Mouse (Mus musculus) spleen, postnatal 14 days (tissue): ENCODE measurements around the gene Ctdspl.

Experiments used
- DNase-seq, 2 experiments: peaks; one replicate each; pipeline ENCODE4 v3.0.0; 2021 to 2022; ENCODE audit warnings: low spot score in 2 of 2

The Ctdspl gene

DNA sequence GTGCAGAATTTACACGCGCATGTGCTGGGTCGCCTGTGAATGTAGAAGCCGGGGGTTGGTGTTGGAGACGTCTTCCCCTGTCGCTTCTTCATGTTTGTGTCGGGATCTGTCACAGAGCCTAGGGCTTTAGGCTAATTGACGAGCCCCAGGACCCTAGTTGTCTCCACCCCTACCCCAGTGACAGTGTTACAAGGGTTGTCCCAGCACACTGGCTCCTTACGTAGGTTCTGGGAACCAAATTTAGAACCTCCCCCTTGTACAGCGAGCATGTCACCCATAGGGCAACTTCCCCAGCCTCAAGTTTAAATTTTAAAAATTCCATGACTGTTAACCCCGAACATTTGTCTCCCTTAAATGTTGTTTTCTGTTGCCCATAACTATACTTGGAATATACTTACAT is 60.0 kb downstream of the Ctdspl start:
- DNase-seq: no peak

DNA sequence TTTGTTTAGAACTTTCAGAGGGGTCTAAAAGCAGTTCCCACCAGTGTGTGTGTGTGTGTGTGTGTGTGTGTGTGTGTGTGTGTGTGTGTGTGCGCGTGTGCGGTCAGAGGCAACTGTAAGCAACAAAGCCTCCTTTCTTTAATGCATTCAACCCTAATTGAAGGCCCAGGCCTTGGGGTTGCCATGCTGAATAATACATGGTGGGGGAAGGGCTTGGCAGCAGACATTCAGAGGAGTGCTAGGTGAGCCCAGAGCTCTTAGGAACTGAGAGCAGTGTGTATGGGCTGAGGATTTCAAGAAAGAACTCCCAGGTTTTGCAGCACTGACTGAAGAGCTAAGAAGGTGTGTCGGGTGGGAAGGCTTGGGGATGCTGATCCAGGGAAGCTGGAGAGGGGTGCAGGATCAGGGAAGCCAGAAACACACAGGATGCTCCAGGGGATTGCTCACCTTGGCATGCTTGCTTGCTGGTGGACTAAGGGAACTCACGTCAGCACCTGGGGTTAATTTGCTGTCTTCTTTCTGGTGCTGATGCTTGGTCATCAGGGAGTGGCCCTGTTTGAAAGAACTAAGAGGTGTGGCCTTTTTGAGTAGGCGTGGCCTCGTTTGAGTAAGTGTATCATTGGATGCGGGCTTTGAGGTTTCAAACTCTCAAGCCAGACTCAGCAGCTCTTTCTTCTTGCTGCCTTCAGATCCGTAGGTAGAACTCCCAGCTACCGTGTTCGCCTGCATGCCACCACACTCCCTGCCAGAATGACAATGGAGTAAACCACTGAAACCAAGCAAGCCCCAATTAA is 62.7 kb downstream of the Ctdspl start:
- no peak for DNase-seq

DNA sequence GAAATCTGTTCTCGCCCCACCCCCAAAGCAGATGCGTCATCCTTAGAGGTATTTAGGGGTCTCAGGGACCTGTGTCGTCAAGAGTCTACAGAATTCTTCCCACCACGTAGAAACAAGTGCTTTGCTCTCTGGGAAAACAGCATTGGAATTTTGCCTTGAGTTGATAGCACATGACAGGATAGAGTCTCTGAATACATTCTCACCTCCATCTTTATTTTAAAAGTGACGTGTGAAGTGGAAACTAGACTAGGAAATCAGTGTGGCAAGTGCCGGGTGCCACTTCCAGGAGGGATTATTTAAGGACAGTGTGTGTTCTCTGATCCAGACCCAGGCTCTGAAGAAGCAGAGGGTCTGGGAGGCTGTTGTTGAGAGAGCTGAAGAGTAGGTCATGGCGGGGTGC is 64.2 kb downstream of the Ctdspl start:
- DNase-seq: no peak

DNA sequence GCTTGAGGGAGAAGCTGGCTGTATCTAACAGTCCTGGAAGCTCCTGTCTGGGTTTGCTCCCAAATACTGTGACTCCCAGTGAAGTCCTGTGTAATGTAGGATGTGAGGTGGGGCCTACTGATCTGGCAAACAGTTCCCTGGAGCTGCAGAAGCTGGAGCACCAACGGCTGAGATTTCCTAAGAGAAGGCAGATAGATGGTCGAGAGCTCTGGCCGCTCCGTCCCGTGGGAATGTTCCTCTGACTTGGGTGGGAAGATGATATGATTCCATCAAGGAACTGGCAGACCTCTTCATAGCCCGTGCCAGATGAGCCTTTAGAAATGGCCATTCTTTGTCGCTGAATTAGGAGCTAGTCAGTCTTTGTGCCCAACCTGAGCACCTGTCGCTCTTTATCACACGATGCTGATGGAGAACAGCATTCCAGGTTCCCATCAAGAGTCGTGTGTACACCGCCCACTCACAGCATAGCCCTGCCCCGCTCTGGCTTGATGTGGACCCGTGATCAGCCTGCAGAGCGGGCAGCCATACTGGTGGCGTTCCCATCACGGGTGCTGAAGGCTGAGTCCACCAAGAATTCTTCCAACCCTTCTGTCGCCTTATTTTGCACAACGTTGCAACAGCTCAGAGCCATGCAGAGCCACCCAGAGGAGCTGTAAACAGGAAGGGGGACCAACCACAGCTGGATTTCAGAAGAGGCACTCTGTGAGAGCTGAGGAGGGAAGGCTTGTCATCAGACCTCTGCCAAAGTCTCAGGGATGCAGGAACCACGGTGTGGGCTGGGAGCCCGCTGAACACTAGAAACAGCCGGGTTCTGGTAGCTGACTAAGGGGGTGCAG is 65.7 kb downstream of the Ctdspl start:
- no peak for DNase-seq

DNA sequence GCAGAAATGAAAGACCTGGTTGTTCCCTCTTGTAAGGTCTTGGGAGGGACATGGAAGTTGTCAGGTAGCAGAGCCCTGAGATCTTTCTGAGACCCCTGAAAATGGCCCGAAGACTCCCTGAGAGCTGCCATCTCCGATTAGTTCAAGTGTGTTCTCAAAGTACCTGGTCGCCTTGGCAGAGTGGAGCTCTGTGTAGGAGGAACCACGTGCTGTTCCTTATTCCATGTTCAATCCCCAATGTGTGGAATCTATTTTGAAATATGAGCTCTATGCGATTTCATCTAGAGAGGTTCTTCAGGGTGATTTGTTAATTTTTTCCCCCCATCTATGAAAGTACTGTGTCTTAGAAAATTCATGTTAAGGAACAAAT is 66.3 kb downstream of the Ctdspl start:
- DNase-seq: no peak

DNA sequence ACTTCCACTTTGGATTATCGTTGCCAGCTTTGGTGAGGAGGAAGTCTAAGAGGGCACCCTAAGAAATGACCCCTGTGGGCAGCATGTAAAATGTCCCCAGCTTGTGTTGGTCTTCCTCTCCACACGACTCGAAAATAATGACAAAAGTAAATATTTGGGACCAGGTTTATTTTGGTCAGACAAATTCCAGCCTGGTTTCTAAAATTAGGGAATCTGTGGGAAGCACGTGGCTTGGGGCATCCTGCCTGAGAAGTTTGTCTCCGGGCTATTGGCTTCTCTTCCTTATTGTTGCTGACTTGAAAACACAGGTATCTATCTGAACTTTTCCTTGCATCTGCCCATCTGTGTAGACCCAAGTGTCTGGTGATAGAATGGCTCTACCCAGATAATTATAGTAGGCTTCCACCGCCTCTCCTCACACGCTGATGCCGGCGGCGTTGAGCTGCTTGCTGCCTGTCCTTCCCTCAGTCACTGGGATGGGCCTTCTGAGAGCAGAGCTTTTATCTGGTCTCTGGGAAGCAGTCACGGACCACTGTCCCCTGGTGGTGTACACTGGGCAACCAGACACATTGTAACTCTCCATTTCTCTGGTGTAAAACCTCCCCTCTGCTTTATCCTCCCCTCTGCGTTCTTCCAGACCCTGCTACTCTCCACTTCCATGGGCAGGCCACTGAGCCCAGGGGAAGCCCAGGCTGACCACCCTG is 68.4 kb downstream of the Ctdspl start:
- DNase-seq: no peak

DNA sequence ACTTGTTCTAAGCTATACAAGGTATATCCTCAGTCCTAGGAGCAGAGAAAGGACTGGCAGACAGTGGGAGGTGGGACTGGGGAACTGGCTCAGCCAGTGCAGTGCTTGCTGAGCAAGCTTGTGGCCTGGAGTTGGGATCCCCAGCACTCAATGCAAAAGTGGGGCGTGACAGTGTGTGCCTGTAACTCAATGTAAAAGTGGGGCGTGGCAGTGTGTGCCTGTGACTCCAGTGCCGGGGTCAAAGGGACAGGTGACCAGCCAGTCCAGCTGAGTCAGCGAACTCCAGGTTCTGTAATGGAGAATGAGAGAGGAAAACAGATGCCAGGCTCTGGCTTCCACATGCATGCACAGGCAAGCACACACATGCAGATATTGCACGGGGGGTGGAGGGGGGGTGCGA is 69.3 kb downstream of the Ctdspl start:
- no peak for DNase-seq

DNA sequence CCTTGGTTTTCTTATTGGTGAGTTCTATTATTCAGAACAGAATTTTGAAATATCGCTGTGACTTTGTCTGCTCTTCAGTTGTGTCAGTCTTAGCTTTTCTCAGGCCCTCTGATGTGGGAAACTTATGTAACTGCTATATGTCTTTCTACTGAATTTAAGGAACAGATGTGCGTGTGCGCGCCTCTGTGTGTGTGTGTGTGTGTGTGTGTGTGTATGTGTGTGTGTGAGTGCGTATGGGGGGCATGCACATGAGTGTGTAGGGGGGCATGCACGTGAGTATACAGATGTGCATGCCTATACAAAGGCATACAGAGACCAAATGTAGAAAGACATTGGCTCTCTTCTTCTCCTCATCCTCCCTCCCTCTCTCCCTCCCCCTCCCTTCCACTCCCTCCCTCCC is 71.0 kb downstream of the Ctdspl start:
- DNase-seq: no peak

DNA sequence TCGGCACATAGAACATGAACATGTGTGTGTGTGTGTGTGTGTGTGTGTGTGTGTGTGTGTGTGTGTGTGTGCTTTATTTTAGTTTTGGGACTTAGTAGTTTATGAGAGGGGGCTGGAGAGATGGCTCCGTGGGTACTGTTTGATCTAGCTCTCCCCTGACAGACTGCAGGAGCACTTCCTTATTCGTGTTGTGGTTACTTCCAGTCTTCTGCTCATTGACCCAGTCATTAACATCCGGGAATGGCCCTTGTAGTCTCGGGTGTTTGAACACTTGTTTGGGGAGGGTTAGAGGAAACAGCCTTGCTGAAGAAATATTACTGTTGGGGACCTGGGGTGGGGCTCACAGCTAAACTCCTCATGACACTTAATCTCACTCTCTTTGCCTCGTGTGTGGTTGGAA is 73.9 kb downstream of the Ctdspl start:
- DNase-seq: no peak

DNA sequence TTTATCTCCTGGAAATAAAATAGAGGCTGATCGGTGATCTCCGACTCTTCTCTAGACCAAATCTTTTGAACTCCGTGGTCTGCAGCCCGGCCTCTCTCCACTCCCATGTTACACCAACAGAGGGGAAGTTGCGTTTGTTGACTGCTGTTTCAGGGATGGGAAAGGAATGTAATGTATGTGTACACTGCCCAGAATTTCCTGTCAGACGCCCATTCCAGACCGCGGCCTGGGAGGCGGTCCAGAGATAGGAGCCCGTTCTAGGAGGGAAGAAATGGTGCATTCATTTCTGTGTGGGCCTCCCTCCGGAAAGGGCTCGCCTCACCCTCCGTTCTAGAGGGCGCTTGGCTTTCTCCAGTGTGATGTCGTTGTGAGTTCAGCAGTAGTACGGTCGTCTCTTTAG is 76.0 kb downstream of the Ctdspl start:
- DNase-seq: no peak

DNA sequence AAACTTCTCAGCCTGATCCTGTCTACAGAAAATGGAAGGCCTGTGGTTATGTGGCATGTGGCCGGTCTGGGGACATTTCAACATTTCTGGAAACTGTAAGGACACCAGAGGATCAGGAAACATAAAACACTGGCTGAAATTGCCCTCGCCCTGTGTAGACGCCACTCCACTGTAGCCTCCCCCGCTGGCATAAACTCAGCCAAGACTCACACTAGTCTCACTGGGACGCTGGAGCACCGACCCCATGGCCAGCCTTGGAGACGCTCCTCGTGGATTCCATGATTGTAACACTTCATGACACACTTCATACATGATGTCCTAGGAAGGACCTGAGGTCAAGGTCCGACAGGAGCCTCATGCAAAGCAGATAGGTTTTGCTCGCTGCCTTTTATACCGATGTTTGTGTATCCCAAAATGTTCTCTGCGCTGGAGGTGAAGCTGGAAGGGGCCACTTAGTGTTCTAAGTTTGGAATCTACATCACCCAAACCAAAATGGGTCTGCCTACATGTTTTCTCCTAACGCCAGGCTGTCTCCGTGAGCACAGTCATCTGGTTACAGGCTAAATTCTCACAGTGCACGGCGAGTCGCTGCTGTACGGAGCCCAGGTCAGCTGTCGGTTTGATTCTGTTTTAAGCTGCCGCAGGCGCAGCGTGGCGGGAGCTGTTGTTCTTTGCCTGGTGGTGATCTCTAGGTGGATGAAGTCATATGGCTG is 77.9 kb downstream of the Ctdspl start:
- no peak for DNase-seq

DNA sequence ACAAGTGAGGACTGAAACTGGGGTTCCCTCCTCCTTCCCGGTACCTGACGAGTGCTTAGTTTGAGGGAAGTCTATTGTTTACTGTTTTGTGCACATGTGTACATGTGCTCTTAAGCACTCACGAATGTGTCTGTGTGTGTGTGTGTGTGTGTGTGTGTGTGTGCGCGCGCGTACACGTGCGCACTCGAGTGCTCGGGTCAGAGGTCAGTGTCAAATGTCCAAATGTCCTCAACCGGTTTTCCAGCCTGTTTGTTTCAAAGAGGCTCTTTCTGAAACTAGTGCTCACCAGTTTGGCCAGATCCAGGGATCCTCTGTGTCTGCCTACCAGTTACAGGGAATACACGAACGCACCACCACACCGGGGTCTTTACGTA is 78.4 kb downstream of the Ctdspl start:
- DNase-seq: no peak

DNA sequence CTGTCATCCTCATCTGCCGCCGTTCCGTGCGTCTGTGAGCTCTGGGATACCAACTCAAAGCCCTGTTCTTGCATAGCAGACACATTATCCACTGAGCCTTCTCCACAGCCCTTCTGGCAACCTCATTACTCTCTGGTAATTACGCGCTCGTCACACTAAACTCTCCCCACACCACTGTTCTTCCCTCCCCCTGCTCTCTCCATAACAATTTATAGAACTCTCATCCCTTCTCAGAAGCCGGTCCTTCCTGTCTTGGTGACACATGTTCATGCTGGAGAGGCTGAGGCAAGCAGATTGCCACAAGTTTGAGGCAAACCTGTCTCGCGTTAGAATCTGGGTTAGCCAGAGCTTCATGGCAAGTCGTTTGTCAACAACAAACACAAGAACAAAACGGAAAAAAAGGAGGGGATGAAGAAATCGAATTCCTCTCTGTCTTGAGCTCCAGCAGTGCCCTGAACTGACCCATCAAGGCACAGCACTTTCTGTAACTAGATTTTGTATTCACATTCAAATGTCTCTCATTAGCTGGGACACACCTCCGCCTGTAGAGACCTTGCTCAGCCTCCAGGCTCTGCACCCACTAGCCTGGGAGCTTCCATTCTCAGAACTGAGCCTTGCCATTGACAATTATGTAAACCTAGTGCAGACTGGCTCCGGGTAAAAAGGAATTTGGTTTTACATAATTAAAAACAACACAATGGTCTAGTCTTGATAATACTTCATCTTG is 79.2 kb downstream of the Ctdspl start:
- no peak for DNase-seq

DNA sequence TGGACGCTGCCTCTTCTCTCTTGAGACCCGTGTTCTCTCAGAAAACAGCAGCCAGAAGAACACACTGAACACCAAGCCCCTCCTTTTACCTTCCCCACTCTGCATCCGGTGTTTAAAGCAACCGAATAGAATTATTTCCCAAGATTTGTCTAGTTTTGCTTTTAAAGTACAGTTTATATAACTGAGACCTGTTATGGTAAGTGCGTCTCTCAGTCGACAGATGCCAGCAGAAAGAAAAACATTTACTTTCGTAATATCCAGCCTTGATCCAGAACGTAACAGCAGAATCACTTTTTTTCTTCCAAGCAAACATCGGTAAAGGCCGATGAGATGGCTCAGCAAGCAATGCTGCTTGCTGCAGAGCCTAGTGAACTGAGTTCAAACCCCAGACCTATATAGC is 81.0 kb downstream of the Ctdspl start:
- no peak for DNase-seq

DNA sequence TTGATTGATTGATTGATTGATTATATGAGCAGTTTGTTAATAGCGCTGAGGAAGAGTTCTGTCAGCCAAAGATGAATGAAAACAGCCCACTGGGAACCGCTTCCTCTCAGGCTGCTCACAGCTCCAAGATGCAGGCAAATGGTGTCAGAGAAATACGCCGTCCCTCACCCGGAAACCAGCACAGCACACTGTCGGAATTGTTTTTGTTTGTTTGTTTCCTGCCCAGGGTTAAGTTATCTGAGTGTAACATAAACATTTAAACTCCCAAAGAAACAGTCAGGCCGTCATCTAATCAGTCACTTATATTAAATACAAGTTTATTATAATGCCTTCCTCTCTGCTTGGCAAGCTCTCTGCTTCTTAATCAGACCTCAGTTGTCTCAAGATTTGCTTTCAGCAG is 82.6 kb downstream of the Ctdspl start:
- DNase-seq: no peak

DNA sequence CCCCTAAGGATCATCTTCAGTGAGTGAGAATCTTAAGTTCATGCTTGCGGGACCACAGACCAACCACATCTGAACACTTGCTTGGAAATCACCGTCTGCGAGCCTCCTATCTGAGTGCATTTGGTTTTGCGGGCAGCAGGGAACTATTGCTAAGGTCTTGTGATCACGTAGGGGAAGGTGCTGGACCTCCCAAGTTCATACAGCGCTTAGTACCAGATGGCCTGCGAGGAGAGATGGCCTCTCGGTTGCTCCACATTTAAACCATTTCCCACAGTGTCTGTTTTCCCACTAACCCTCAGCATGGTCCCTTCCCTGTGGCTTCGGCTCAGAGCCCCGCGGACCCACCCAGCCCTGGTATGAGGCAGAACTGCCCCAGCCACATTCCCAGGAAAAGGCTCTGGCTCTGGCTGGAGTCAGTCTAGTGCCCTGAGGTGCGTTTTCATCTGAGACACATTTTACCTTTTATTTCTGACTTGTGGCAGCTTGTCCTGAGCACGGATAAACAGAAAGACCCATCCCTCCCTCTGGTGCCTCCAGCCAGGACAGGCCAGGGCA is 84.0 kb downstream of the Ctdspl start:
- DNase-seq: no peak

DNA sequence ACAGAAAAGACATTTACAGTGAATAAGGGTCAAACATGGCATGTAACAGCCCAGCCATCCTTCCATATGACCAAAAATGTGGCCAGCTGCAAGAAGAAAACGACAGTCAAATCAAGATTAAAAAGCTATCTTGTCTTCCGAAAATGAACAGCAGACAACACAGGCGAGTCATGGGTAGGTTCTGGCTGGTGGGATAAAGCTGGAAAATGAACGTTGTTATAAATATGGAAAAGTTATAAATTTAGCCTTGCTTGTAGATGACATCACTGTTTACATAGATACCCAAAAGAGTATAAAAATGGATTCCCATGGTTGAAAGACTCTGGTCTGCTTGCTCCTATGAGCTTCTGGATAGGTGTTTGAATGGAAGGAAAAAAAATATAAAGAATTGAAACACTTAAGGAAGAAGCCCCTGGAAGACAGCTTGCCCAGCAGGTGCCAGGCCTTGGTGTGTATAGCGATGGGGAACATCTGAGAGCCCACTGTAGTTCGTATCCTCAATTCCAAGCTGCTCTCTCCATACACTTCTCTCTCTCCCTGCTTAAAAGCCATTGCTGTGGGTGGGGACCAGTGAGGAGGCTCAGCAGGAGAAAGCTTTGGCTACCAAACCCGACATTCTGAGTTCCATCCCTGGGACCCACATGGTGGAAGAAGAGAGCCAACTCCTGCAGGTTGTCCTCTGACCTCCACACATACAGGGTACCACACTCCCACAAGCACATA is 90.7 kb downstream of the Ctdspl start:
- DNase-seq: no peak

DNA sequence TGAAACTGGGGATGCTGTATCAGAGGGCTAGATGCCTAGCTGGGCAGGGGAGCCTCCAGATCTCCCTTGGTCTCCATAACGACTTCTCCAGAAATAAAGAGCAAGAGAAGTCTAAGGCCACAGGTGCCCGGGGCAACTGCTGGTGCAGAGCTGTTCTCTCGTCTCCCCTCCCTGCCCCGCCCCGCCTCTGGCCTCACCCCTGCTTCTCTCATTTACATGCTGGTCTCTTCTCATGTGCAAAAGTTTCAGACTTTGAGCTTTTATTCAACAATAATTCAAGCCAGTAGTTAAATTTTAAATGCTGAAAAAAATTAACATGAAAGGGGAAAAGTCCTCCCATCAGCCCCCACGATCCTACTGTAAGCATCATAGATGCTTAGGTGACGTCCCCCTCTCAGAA is 95.5 kb downstream of the Ctdspl start:
- no peak for DNase-seq

DNA sequence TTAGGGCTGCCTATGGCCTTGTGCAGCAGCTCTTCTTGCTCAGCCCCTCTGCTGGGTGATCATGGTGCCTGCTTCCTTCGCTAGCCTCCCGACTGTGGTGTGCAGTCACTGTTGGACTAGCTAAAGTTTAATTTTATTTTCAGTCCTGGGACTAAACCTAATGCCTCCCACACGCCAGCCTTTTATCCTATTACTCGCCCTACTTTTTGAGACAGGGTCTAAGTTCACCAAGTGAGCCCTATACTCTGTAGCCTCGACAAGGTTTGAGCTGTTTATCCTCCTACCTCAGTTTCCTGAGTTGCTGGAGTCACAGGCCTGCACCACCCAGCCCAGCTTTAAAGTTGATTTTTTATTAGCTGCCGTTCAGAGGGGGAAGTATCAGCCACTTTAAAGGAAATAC is 99.0 kb downstream of the Ctdspl start:
- DNase-seq: no peak

DNA sequence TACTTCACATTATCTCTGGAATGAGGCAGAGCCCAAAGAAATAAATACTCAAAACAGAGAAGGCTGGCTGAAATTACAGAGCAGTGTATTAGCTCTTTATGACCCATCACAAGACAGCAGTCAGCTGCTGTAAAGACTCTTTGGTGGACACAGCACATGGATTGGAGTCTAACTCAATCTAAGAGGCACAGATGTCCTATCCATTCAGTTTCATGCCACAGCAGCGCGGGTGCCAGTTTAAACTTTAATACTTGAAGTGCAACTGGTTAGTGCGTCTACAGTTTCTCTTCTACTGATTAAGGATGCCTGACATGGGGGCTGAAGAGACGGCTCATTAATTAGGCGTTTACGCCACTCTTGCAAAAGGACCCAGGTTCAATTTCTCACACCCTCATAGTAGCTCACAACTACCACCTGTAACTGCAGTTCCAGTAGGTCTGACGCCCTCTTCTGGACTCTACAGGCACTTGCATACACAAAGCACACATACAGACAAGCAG is 99.6 kb downstream of the Ctdspl start:
- no peak for DNase-seq
